Mouse (Mus musculus): ENCODE results near the gene Pdcd5.

- TF ChIP-seq CTCF (IDR thresholded peaks at IDR 0.05; ENCODE audit: extremely low read depth, insufficient read depth, insufficient read length, insufficient replicate concordance) (no peak), POLR2A (IDR thresholded peaks at IDR 0.05; ENCODE audit: low read depth, low read length) (no peak)
These were observed 47.3 kb downstream of the Pdcd5 start for GRCm38 (mm10) chr7:35600031-35600430.
